Mouse (Mus musculus) MEL (cell line): Measurements from ENCODE around the gene Atp13a3.

Experiments used
- BHLHE40 ChIP-seq: IDR thresholded peaks from 2 replicates; pipeline ENCODE4 v1.6.1; 2012; ENCODE audit warnings: low read depth, mild to moderate bottlenecking, inconsistent platforms, low read length, improper control_type of control experiment, borderline replicate concordance
- GATA1 ChIP-seq: IDR thresholded peaks from 2 replicates; pipeline ENCODE4 v1.6.1; 2011; ENCODE audit warnings: low read depth, low read length, improper control_type of control experiment
- MXI1 ChIP-seq: IDR thresholded peaks from 2 replicates; pipeline ENCODE4 v1.6.1; 2011; ENCODE audit warnings: mild to moderate bottlenecking, low read depth, low read length, improper control_type of control experiment

DNA sequence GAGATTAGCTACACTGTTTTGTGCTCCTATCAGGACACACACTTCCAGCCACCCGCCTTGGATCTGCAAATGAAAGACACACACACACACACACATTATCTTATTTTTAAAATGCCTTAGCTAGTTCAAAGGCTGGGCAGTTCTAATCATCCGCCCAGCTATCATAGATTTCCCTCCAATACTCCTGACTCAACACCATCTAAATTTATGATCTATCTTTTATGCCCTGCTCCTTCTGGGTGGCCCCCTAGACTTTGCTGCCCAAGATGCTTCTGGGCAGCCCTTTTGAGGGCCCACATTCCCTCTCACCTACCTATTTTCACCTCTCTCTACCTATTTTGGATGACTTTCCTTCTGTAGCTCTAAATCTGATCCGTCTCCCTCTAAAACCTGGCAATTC is 29.5 kb downstream of the Atp13a3 start:
- no peak for TF ChIP-seq BHLHE40
- TF ChIP-seq GATA1: no peak
- TF ChIP-seq MXI1: no peak
